Mouse (Mus musculus): ENCODE results near the gene Atg5. TPM values are rescaled to one million over a fixed set of nuclear protein-coding genes. Genes with fewer than 3 reads are reported as not detected.

Gene Atg5
- polyA plus RNA-seq, 1 experiment: 0.45 TPM

GRCm38 (mm10) chr10:44304845-44305244 is 36.7 kb downstream of the Atg5 start:
- H3K27me3 ChIP-seq (ENCODE audit: control insufficient read depth): no peaks in the 10 kb centered on the region
- no peaks in the 10 kb centered on the region for H3K9me3 ChIP-seq (ENCODE audit: control insufficient read depth, low read length)
- H3K4me1 ChIP-seq (ENCODE audit: control insufficient read depth): no peaks in the 10 kb centered on the region
- H3K4me3 ChIP-seq (replicated peaks): no peak overlapping the region
- TF ChIP-seq GATA1 (IDR thresholded peaks at IDR 0.05; ENCODE audit: low read length) (no peak), TAL1 (IDR thresholded peaks at IDR 0.05; ENCODE audit: low read length) (no peak)
- peaks cover 23% of the 10 kb centered on the region for H3K36me3 ChIP-seq (ENCODE audit: control insufficient read depth)

- no peak for TF ChIP-seq TAL1 (IDR thresholded peaks at IDR 0.05; ENCODE audit: low read length)
- TF ChIP-seq GATA1 (IDR thresholded peaks at IDR 0.05; ENCODE audit: low read length): no peak
- no peak overlapping the region for H3K4me3 ChIP-seq (replicated peaks)
- H3K36me3 ChIP-seq (ENCODE audit: control insufficient read depth): peaks cover 23% of the 10 kb centered on the region
- no peaks in the 10 kb centered on the region for H3K4me1 ChIP-seq (ENCODE audit: control insufficient read depth)
- H3K27me3 ChIP-seq (ENCODE audit: control insufficient read depth): no peaks in the 10 kb centered on the region
- no peaks in the 10 kb centered on the region for H3K9me3 ChIP-seq (ENCODE audit: control insufficient read depth, low read length)
Measured at GRCm38 (mm10) chr10:44306308-44306707, 38.1 kb downstream of the Atg5 start.

- H3K36me3 ChIP-seq (ENCODE audit: control insufficient read depth): peaks cover 22% of the 10 kb centered on the region
- H3K27me3 ChIP-seq (ENCODE audit: control insufficient read depth): no peaks in the 10 kb centered on the region
- TF ChIP-seq TAL1 (IDR thresholded peaks at IDR 0.05; ENCODE audit: low read length): no peak
- TF ChIP-seq GATA1 (IDR thresholded peaks at IDR 0.05; ENCODE audit: low read length): no peak
- H3K9me3 ChIP-seq (ENCODE audit: control insufficient read depth, low read length): no peaks in the 10 kb centered on the region
- no peaks in the 10 kb centered on the region for H3K4me1 ChIP-seq (ENCODE audit: control insufficient read depth)
- H3K4me3 ChIP-seq (replicated peaks): no peak overlapping the region
Measured at GRCm38 (mm10) chr10:44308280-44308679, 40.1 kb downstream of the Atg5 start.

- Histone ChIP-seq H3K36me3 (ENCODE audit: control insufficient read depth) (peaks cover 15% of the 10 kb centered on the region), H3K27me3 (ENCODE audit: control insufficient read depth) (no peaks in the 10 kb centered on the region), H3K9me3 (ENCODE audit: control insufficient read depth, low read length) (no peaks in the 10 kb centered on the region), H3K4me1 (ENCODE audit: control insufficient read depth) (no peaks in the 10 kb centered on the region), H3K4me3 (replicated peaks) (no peak overlapping the region)
- TF ChIP-seq TAL1 (IDR thresholded peaks at IDR 0.05; ENCODE audit: low read length) (no peak), GATA1 (IDR thresholded peaks at IDR 0.05; ENCODE audit: low read length) (no peak)
Measured at GRCm38 (mm10) chr10:44309250-44309649, 41.1 kb downstream of the Atg5 start.

- no peaks in the 10 kb centered on the region for H3K9me3 ChIP-seq (ENCODE audit: control insufficient read depth, low read length)
- peaks cover 13% of the 10 kb centered on the region for H3K36me3 ChIP-seq (ENCODE audit: control insufficient read depth)
- no peak overlapping the region for H3K4me3 ChIP-seq (replicated peaks)
- peaks cover 4% of the 10 kb centered on the region; the same call in 1 of the 2 replicates for H3K4me1 ChIP-seq (ENCODE audit: control insufficient read depth)
- TF ChIP-seq GATA1 (IDR thresholded peaks at IDR 0.05; ENCODE audit: low read length) (no peak), TAL1 (IDR thresholded peaks at IDR 0.05; ENCODE audit: low read length) (no peak)
- H3K27me3 ChIP-seq (ENCODE audit: control insufficient read depth): no peaks in the 10 kb centered on the region
Measured at GRCm38 (mm10) chr10:44315276-44315675, 47.1 kb downstream of the Atg5 start.

- no peak for TF ChIP-seq GATA1 (IDR thresholded peaks at IDR 0.05; ENCODE audit: low read length)
- no peak for TF ChIP-seq TAL1 (IDR thresholded peaks at IDR 0.05; ENCODE audit: low read length)
- Histone ChIP-seq H3K9me3 (ENCODE audit: control insufficient read depth, low read length) (no peaks in the 10 kb centered on the region), H3K27me3 (ENCODE audit: control insufficient read depth) (no peaks in the 10 kb centered on the region), H3K4me3 (replicated peaks) (no peak overlapping the region), H3K36me3 (ENCODE audit: control insufficient read depth) (peaks cover 19% of the 10 kb centered on the region), H3K4me1 (ENCODE audit: control insufficient read depth) (peaks cover 4% of the 10 kb centered on the region; the same call in 1 of the 2 replicates)
Measured at GRCm38 (mm10) chr10:44316280-44317270, 48.4 kb downstream of the Atg5 start.

- Histone ChIP-seq H3K4me1 (ENCODE audit: control insufficient read depth) (peaks cover 4% of the 10 kb centered on the region), H3K4me3 (replicated peaks) (no peak overlapping the region), H3K27me3 (ENCODE audit: control insufficient read depth) (no peaks in the 10 kb centered on the region), H3K9me3 (ENCODE audit: control insufficient read depth, low read length) (no peaks in the 10 kb centered on the region), H3K36me3 (ENCODE audit: control insufficient read depth) (peaks cover 24% of the 10 kb centered on the region)
- TF ChIP-seq GATA1 (IDR thresholded peaks at IDR 0.05; ENCODE audit: low read length) (no peak), TAL1 (IDR thresholded peaks at IDR 0.05; ENCODE audit: low read length) (no peak)
Measured at GRCm38 (mm10) chr10:44322166-44322565, 54.0 kb downstream of the Atg5 start.

- Histone ChIP-seq H3K36me3 (ENCODE audit: control insufficient read depth) (peaks cover 21% of the 10 kb centered on the region), H3K4me3 (replicated peaks) (no peak overlapping the region), H3K4me1 (ENCODE audit: control insufficient read depth) (peaks cover 4% of the 10 kb centered on the region), H3K9me3 (ENCODE audit: control insufficient read depth, low read length) (no peaks in the 10 kb centered on the region), H3K27me3 (ENCODE audit: control insufficient read depth) (no peaks in the 10 kb centered on the region)
- TF ChIP-seq TAL1 (IDR thresholded peaks at IDR 0.05; ENCODE audit: low read length) (no peak), GATA1 (IDR thresholded peaks at IDR 0.05; ENCODE audit: low read length) (no peak)
Measured at GRCm38 (mm10) chr10:44323070-44323775, 55.1 kb downstream of the Atg5 start.

- H3K4me1 ChIP-seq (ENCODE audit: control insufficient read depth): peaks cover 4% of the 10 kb centered on the region
- TF ChIP-seq GATA1 (IDR thresholded peaks at IDR 0.05; ENCODE audit: low read length): no peak
- TF ChIP-seq TAL1 (IDR thresholded peaks at IDR 0.05; ENCODE audit: low read length): no peak
- no peaks in the 10 kb centered on the region for H3K27me3 ChIP-seq (ENCODE audit: control insufficient read depth)
- no peak overlapping the region for H3K4me3 ChIP-seq (replicated peaks)
- peaks cover 21% of the 10 kb centered on the region for H3K36me3 ChIP-seq (ENCODE audit: control insufficient read depth)
- no peaks in the 10 kb centered on the region for H3K9me3 ChIP-seq (ENCODE audit: control insufficient read depth, low read length)
Measured at GRCm38 (mm10) chr10:44323836-44324235, 55.7 kb downstream of the Atg5 start.
